Mouse (Mus musculus): Measurements from ENCODE around the gene Sema4d. TPM values are rescaled to one million over a fixed set of nuclear protein-coding genes. Genes with fewer than 3 reads are reported as not detected.
A peak's percentile ranks its signal among the peaks of the same experiment; 100 is the strongest.

Gene Sema4d
- total and polyA plus RNA-seq, 3 experiments: 52.2 to 67.6 (median 52.2) TPM

DNA sequence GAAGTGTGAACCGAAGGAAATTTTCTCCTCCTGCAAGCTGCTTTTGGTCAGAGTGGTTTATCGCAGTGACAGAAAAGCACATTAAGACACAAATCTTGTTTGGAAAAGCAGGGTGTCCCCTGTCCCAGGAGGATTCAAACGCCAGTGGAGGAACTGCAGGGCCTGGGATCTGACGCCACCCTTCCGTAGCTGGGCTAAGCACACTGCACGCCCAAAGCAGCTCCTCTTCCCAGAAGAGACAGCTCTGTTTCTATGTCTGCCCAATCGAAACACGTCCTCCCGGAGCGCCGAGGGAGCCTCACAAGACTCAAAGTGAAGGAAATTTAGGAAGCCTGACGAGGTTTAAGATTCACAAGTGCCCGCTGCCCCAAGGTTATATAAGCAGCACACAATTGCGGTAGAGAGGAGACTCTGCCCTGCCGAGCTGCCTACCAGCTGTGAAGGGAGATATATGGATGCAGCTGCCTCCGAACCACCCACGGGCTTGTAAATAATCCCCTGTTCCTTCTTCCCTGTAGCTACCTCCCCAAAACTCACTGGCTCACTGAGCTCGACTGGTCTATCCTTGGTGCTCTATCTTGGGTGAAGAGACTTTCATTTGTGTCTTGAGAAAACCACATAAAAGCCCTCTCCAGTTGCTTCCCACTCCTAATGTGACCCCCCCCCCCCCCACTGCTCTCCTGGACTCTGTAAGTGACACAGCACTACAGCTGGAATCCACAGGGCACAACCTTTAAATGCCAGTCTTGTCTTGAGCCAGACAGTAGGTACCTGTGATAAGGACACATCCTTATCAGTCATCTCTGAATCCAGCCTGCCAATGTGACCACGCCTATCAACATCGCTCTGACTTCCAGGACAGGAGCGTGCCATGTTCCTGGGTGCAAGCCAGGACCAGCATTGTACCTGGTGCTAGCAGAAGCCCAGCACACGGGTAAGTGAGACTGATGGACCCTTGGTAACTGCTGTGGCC, 87.4 kb downstream of the Sema4d start:
- peak in 1 of 2 experiments; percentile 29 for DNase-seq
- Histone ChIP-seq H3K27ac (no peak overlapping the region), H3K9ac (ENCODE audit: low read depth, low read length) (no peak overlapping the region), H3K79me2 (replicated peaks; ENCODE audit: control insufficient read depth, insufficient read depth, low read length) (no peaks in the 10 kb centered on the region), H3K27me3 (ENCODE audit: control insufficient read depth, insufficient read depth, low read length) (no peaks in the 10 kb centered on the region), H3K4me1 (ENCODE audit: control insufficient read depth, insufficient read depth, low read length) (no peaks in the 10 kb centered on the region), H3K4me3 (no peak overlapping the region), H3K36me3 (ENCODE audit: control insufficient read depth, insufficient read depth, low read length) (no peaks in the 10 kb centered on the region)
- intact Hi-C loops (cut with DNase I): no loop called here
- WGBS: 72% methylated on average over 22 of the region's 22 CpGs
- TF ChIP-seq CTCF (IDR thresholded peaks at IDR 0.05) (no peak), EP300 (IDR thresholded peaks at IDR 0.05; ENCODE audit: insufficient read depth, low read depth, low read length) (no peak), POLR2A (IDR thresholded peaks at IDR 0.05; ENCODE audit: insufficient read depth, low read depth, low read length) (no peak)

DNA sequence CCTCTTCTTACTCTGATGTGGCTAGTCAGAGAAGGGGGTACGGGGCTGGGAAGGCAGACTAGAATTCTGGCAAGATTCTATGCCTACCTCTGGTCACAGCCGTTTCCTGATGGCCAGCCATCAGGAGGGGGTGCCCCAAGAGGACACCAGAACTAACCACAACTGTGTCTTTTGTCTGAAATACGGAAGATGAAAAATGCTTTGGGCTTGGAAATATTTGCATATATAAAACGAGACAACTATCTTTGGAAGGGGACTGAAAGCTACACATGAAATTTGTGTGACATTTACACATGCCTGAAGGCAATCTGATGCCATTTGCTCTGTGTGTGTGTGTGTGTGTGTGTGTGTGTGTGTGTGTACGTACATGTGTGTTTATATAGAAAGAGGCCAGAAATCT, 89.7 kb downstream of the Sema4d start:
- TF ChIP-seq CTCF (IDR thresholded peaks at IDR 0.05) (no peak), EP300 (IDR thresholded peaks at IDR 0.05; ENCODE audit: insufficient read depth, low read depth, low read length) (no peak), POLR2A (IDR thresholded peaks at IDR 0.05; ENCODE audit: insufficient read depth, low read depth, low read length) (no peak)

DNA sequence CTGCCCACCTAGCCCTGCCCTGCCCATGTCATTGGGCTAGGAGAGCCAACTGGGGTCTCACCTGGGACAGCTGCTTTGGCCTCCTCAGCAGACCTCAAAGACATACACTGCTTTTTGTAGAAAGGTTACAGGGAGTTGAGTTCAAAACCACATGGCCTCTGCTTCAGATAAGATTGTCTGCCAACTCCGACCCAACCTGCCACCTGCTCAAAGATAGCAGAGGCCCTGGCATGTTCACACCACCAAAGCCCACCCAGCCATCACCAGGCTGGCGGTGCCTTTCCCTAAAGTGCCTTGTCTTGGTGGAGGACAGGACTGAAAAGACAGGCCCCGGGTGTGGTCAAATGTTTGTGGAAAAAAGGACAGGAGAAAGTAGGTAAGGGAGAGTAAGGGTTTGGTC, 95.2 kb downstream of the Sema4d start:
- no peaks in the 10 kb centered on the region for H3K27me3 ChIP-seq (ENCODE audit: control insufficient read depth, insufficient read depth, low read length)
- 62% methylated on average over 3 of the region's 3 CpGs for WGBS
- H3K27ac ChIP-seq: no peak overlapping the region
- no peaks in the 10 kb centered on the region for H3K79me2 ChIP-seq (replicated peaks; ENCODE audit: control insufficient read depth, insufficient read depth, low read length)
- TF ChIP-seq CTCF (IDR thresholded peaks at IDR 0.05): no peak
- TF ChIP-seq POLR2A (IDR thresholded peaks at IDR 0.05; ENCODE audit: insufficient read depth, low read depth, low read length): no peak
- TF ChIP-seq EP300 (IDR thresholded peaks at IDR 0.05; ENCODE audit: insufficient read depth, low read depth, low read length): no peak
- no peaks in the 10 kb centered on the region for H3K36me3 ChIP-seq (ENCODE audit: control insufficient read depth, insufficient read depth, low read length)
- peaks cover 6% of the 10 kb centered on the region; the same call in 1 of the 2 replicates for H3K4me1 ChIP-seq (ENCODE audit: control insufficient read depth, insufficient read depth, low read length)
- H3K9ac ChIP-seq (ENCODE audit: low read depth, low read length): no peak overlapping the region
- DNase-seq: no peak
- intact Hi-C loops (cut with DNase I): no loop called here
- no peak overlapping the region for H3K4me3 ChIP-seq

More for the DNA sequence above, 89.7 kb downstream of the Sema4d start:
- no peak for DNase-seq
- Histone ChIP-seq H3K27me3 (ENCODE audit: control insufficient read depth, insufficient read depth, low read length) (no peaks in the 10 kb centered on the region), H3K4me3 (no peak overlapping the region), H3K79me2 (replicated peaks; ENCODE audit: control insufficient read depth, insufficient read depth, low read length) (no peaks in the 10 kb centered on the region), H3K27ac (no peak overlapping the region), H3K36me3 (ENCODE audit: control insufficient read depth, insufficient read depth, low read length) (no peaks in the 10 kb centered on the region), H3K4me1 (ENCODE audit: control insufficient read depth, insufficient read depth, low read length) (no peaks in the 10 kb centered on the region), H3K9ac (ENCODE audit: low read depth, low read length) (no peak overlapping the region)
- intact Hi-C loops (cut with DNase I): no loop called here
- WGBS: 77% methylated on average over 5 of the region's 5 CpGs

DNA sequence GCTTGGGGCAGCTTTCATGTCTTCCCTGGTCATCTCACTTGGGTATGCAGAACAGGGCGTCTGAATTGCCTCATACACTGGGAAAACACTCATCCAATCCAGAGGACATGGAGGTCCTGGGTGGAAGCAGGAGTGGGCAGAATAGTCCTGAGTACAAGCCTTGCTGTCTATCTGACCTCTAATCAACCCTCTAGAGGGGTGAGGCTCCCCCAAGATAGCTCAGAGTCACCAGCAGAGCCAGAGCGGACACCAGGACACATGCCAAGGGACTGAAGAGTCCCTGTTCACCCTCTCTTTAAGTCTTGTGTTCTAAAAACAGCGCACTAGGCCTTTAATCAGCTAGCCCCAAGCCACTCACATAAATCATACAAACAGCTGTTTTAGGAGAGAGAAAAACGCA, 95.7 kb downstream of the Sema4d start:
- no peaks in the 10 kb centered on the region for H3K27me3 ChIP-seq (ENCODE audit: control insufficient read depth, insufficient read depth, low read length)
- TF ChIP-seq POLR2A (IDR thresholded peaks at IDR 0.05; ENCODE audit: insufficient read depth, low read depth, low read length) (no peak), CTCF (IDR thresholded peaks at IDR 0.05) (no peak), EP300 (IDR thresholded peaks at IDR 0.05; ENCODE audit: insufficient read depth, low read depth, low read length) (no peak)
- 43% methylated on average over 4 of the region's 4 CpGs for WGBS
- DNase-seq: no peak
- no peak overlapping the region for H3K9ac ChIP-seq (ENCODE audit: low read depth, low read length)
- H3K36me3 ChIP-seq (ENCODE audit: control insufficient read depth, insufficient read depth, low read length): no peaks in the 10 kb centered on the region
- intact Hi-C loops (cut with DNase I): no loop called here
- no peaks in the 10 kb centered on the region for H3K79me2 ChIP-seq (replicated peaks; ENCODE audit: control insufficient read depth, insufficient read depth, low read length)
- no peak overlapping the region for H3K27ac ChIP-seq
- H3K4me1 ChIP-seq (ENCODE audit: control insufficient read depth, insufficient read depth, low read length): peaks cover 6% of the 10 kb centered on the region; the same call in 1 of the 2 replicates
- no peak overlapping the region for H3K4me3 ChIP-seq

DNA sequence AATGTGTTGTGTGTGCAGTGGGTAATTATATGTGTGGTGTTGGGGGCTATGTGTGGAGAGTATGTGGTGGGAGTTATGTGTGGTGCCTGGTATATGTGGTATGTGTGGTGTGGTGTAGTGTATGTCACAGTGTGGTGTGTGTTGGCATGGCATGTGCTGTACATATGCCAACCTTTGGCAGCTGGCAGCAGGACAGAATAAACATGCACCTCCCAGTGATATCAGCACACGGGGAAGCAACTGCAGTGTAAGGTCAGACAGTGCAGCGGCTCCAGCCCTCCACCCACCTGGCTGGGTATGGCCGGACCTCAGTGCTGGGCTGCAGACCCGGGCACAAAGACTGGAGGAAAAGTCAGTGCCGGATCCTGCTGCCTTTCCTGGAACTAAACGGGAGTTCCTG, 96.1 kb downstream of the Sema4d start:
- Histone ChIP-seq H3K27me3 (ENCODE audit: control insufficient read depth, insufficient read depth, low read length) (no peaks in the 10 kb centered on the region), H3K79me2 (replicated peaks; ENCODE audit: control insufficient read depth, insufficient read depth, low read length) (no peaks in the 10 kb centered on the region), H3K36me3 (ENCODE audit: control insufficient read depth, insufficient read depth, low read length) (no peaks in the 10 kb centered on the region), H3K4me3 (no peak overlapping the region), H3K27ac (no peak overlapping the region), H3K4me1 (ENCODE audit: control insufficient read depth, insufficient read depth, low read length) (peaks cover 6% of the 10 kb centered on the region; the same call in 1 of the 2 replicates), H3K9ac (ENCODE audit: low read depth, low read length) (no peak overlapping the region)
- intact Hi-C loops (cut with DNase I): no loop called here
- no peak for DNase-seq
- 32% methylated on average over 6 of the region's 6 CpGs for WGBS
- TF ChIP-seq EP300 (IDR thresholded peaks at IDR 0.05; ENCODE audit: insufficient read depth, low read depth, low read length): no peak
- TF ChIP-seq CTCF (IDR thresholded peaks at IDR 0.05): no peak
- no peak for TF ChIP-seq POLR2A (IDR thresholded peaks at IDR 0.05; ENCODE audit: insufficient read depth, low read depth, low read length)

DNA sequence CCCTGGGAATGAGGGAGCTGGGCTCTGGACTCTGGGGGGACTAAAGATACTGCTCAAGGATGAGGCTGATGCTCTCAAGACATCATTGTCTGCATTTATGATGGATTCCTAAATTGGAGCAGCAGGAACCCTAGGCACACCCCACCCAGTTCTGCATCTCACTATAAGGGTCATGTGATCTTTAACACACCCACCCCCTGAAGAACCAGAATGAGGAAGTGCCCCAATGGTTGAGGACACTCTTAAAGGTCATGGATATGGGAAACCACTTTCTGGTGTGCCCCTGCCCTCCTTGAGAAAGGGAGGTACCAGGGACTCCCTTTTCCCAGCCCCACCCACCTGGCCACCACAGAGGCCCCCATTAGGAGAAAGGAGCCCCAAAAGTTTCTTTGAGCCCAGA, 97.1 kb downstream of the Sema4d start:
- no peaks in the 10 kb centered on the region for H3K36me3 ChIP-seq (ENCODE audit: control insufficient read depth, insufficient read depth, low read length)
- DNase-seq: no peak
- H3K27me3 ChIP-seq (ENCODE audit: control insufficient read depth, insufficient read depth, low read length): no peaks in the 10 kb centered on the region
- H3K4me1 ChIP-seq (ENCODE audit: control insufficient read depth, insufficient read depth, low read length): peaks cover 6% of the 10 kb centered on the region; the same call in 1 of the 2 replicates
- H3K9ac ChIP-seq (ENCODE audit: low read depth, low read length): no peak overlapping the region
- no peak overlapping the region for H3K4me3 ChIP-seq
- no peaks in the 10 kb centered on the region for H3K79me2 ChIP-seq (replicated peaks; ENCODE audit: control insufficient read depth, insufficient read depth, low read length)
- TF ChIP-seq CTCF (IDR thresholded peaks at IDR 0.05) (no peak), POLR2A (IDR thresholded peaks at IDR 0.05; ENCODE audit: insufficient read depth, low read depth, low read length) (no peak), EP300 (IDR thresholded peaks at IDR 0.05; ENCODE audit: insufficient read depth, low read depth, low read length) (no peak)
- H3K27ac ChIP-seq: no peak overlapping the region
- intact Hi-C loops (cut with DNase I): no loop called here

All from heart, adult 2 months (tissue).